Mouse (Mus musculus) MEL (cell line): Measurements from ENCODE around the gene Ccdc171. TPM values are rescaled to one million over a fixed set of nuclear protein-coding genes. Genes with fewer than 3 reads are reported as not detected.

Experiments
- DNase-seq: peaks from one replicate; pipeline ENCODE4 v3.0.0; 2011; ENCODE audit warnings: low read depth, low spot score
- H3K27ac ChIP-seq: 2 replicates; pipeline ENCODE4 v1.5.1; 2012; ENCODE audit warnings: low read depth, mild to moderate bottlenecking, control low read depth, low read length, moderate library complexity; ENCODE audit not compliant: control insufficient read depth
- H3K27me3 ChIP-seq, 2 experiments: fragments of 150-350 bp in 1 of 2; sonication (generic) in 1 of 2; 2 replicates each; pipeline ENCODE4 v1.6.1; 2012; ENCODE audit warnings: low read length in 2 of 2, mild to moderate bottlenecking in 2 of 2, improper control_type of control experiment in 1 of 2, moderate library complexity in 1 of 2; ENCODE audit not compliant: insufficient read depth in 2 of 2, control insufficient read depth in 1 of 2
- H3K36me3 ChIP-seq, 2 experiments: 2 replicates each; pipeline ENCODE4 v1.6.1; 2012 to 2014; ENCODE audit warnings: low read length in 2 of 2, improper control_type of control experiment in 1 of 2, inconsistent platforms in 1 of 2, mild to moderate bottlenecking in 1 of 2; ENCODE audit not compliant: insufficient read depth in 2 of 2, control insufficient read depth in 1 of 2
- H3K4me1 ChIP-seq, 2 experiments: fragments of 150-350 bp in 1 of 2; sonication (generic) in 1 of 2; 2 replicates each; pipeline ENCODE4 v1.6.1; 2012; ENCODE audit warnings: low read length in 2 of 2, improper control_type of control experiment in 1 of 2, mild to moderate bottlenecking in 1 of 2; ENCODE audit not compliant: insufficient read depth in 2 of 2, control insufficient read depth in 1 of 2
- H3K4me3 ChIP-seq, 2 experiments: fragments of 150-350 bp in 1 of 2; sonication (generic) in 1 of 2; 2 replicates each; pipeline ENCODE4 v1.5.1; 2012; ENCODE audit warnings: low read depth in 2 of 2, low read length in 2 of 2, mild to moderate bottlenecking in 2 of 2, moderate library complexity in 2 of 2, control low read depth in 1 of 2, improper control_type of control experiment in 1 of 2; ENCODE audit not compliant: control insufficient read depth in 1 of 2, insufficient read depth in 1 of 2
- H3K79me2 ChIP-seq: 2 replicates; pipeline ENCODE4 v1.6.1; 2012; ENCODE audit warnings: mild to moderate bottlenecking, low read length, moderate library complexity; ENCODE audit not compliant: control insufficient read depth, poor library complexity, insufficient read depth
- H3K9ac ChIP-seq: 2 replicates; pipeline ENCODE4 v1.6.1; 2012; ENCODE audit warnings: low read depth, mild to moderate bottlenecking, control low read depth, low read length, moderate library complexity; ENCODE audit not compliant: control insufficient read depth, poor library complexity, severe bottlenecking
- H3K9me3 ChIP-seq: fragments of 150-350 bp; sonication (generic); replicated peaks from 2 replicates; pipeline ENCODE4 v1.6.1; 2012; ENCODE audit warnings: mild to moderate bottlenecking, low read length, improper control_type of control experiment, moderate library complexity; ENCODE audit not compliant: insufficient read depth
- CHD2 ChIP-seq: IDR thresholded peaks from 2 replicates; pipeline ENCODE4 v1.6.1; 2011; ENCODE audit warnings: low read length, improper control_type of control experiment
- E2F4 ChIP-seq: IDR thresholded peaks from 2 replicates; pipeline ENCODE4 v1.6.1; 2011; ENCODE audit warnings: low read depth, low read length, improper control_type of control experiment, borderline replicate concordance
- ELF1 ChIP-seq: IDR thresholded peaks from 2 replicates; pipeline ENCODE4 v1.6.1; 2014; ENCODE audit warnings: low read depth, mild to moderate bottlenecking, inconsistent platforms, low read length, improper control_type of control experiment, moderate library complexity
- ETS1 ChIP-seq: IDR thresholded peaks from 2 replicates; pipeline ENCODE4 v1.6.1; 2012; ENCODE audit warnings: low read depth, mild to moderate bottlenecking, inconsistent platforms, low read length, improper control_type of control experiment, moderate library complexity
- GABPA ChIP-seq: IDR thresholded peaks from 2 replicates; pipeline ENCODE4 v1.6.1; 2012; ENCODE audit warnings: low read depth, mild to moderate bottlenecking, inconsistent platforms, low read length, improper control_type of control experiment, moderate library complexity
- GATA1 ChIP-seq: IDR thresholded peaks from 2 replicates; pipeline ENCODE4 v1.6.1; 2011; ENCODE audit warnings: low read depth, low read length, improper control_type of control experiment
- HCFC1 ChIP-seq: IDR thresholded peaks from 2 replicates; pipeline ENCODE4 v1.6.1; 2012; ENCODE audit warnings: low read depth, mild to moderate bottlenecking, inconsistent platforms, low read length, improper control_type of control experiment, moderate library complexity
- MAFK ChIP-seq: IDR thresholded peaks from 2 replicates; pipeline ENCODE4 v1.6.1; 2011; ENCODE audit warnings: low read depth, mild to moderate bottlenecking, low read length, improper control_type of control experiment, borderline replicate concordance
- MAX ChIP-seq: IDR thresholded peaks from 2 replicates; pipeline ENCODE4 v1.6.1; 2011; ENCODE audit warnings: low read length, improper control_type of control experiment
- MAZ ChIP-seq: IDR thresholded peaks from 2 replicates; pipeline ENCODE4 v1.6.1; 2012; ENCODE audit warnings: low read depth, mild to moderate bottlenecking, inconsistent platforms, low read length, improper control_type of control experiment
- MXI1 ChIP-seq: IDR thresholded peaks from 2 replicates; pipeline ENCODE4 v1.6.1; 2011; ENCODE audit warnings: mild to moderate bottlenecking, low read depth, low read length, improper control_type of control experiment
- MYC ChIP-seq: IDR thresholded peaks from 2 replicates; pipeline ENCODE4 v1.6.1; 2011; ENCODE audit warnings: low read depth, mild to moderate bottlenecking, low read length, improper control_type of control experiment, moderate library complexity
- NELFE ChIP-seq: IDR thresholded peaks from 2 replicates; pipeline ENCODE4 v1.6.1; 2011; ENCODE audit warnings: low read depth, low read length, improper control_type of control experiment
- POLR2A ChIP-seq, 2 experiments: IDR thresholded peaks; 2 replicates each; pipeline ENCODE4 v1.6.1; 2011 to 2012; ENCODE audit warnings: low read length in 2 of 2, mild to moderate bottlenecking in 2 of 2, control low read depth in 1 of 2, improper control_type of control experiment in 1 of 2, low read depth in 1 of 2, moderate library complexity in 1 of 2; ENCODE audit not compliant: control insufficient read depth in 1 of 2, insufficient read depth in 1 of 2, poor library complexity in 1 of 2
- POLR2AphosphoS2 ChIP-seq: IDR thresholded peaks from 2 replicates; pipeline ENCODE4 v1.6.1; 2011; ENCODE audit warnings: low read length, improper control_type of control experiment
- RCOR1 ChIP-seq: IDR thresholded peaks from 2 replicates; pipeline ENCODE4 v1.6.1; 2012; ENCODE audit warnings: low read depth, mild to moderate bottlenecking, inconsistent platforms, low read length, improper control_type of control experiment
- TAL1 ChIP-seq: IDR thresholded peaks from 2 replicates; pipeline ENCODE4 v1.6.1; 2012; ENCODE audit warnings: mild to moderate bottlenecking, inconsistent platforms, low read length, moderate library complexity, mixed read lengths
- TCF12 ChIP-seq: IDR thresholded peaks from 2 replicates; pipeline ENCODE4 v1.6.1; 2014; ENCODE audit warnings: low read depth, mild to moderate bottlenecking, inconsistent platforms, low read length, improper control_type of control experiment, moderate library complexity
- USF1 ChIP-seq: IDR thresholded peaks from 2 replicates; pipeline ENCODE4 v1.6.1; 2014; ENCODE audit warnings: low read depth, mild to moderate bottlenecking, inconsistent platforms, low read length, improper control_type of control experiment, moderate library complexity
- ZC3H11A ChIP-seq: IDR thresholded peaks from 2 replicates; pipeline ENCODE4 v1.6.1; 2012; ENCODE audit warnings: low read depth, mild to moderate bottlenecking, inconsistent platforms, low read length, improper control_type of control experiment
- ZKSCAN1 ChIP-seq: IDR thresholded peaks from 2 replicates; pipeline ENCODE4 v1.6.1; 2012; ENCODE audit warnings: low read depth, mild to moderate bottlenecking, inconsistent platforms, low read length, improper control_type of control experiment, moderate library complexity
- polyA plus RNA-seq, 2 experiments: library from polyadenylated mRNA; stranded (reverse) in 1 of 2; unstranded in 1 of 2; fragments of >175 nt in 1 of 2; fragments of >200 nt in 1 of 2; gene quantifications; 2 replicates each; pipeline versions ENCODE4 v1.2.1 to v1.2.4; 2012; ENCODE audit warnings: low replicate concordance in 2 of 2, low read depth in 1 of 2; ENCODE audit not compliant: insufficient read length in 2 of 2, insufficient read depth in 1 of 2, missing spikeins in 1 of 2
- total RNA-seq: library from RNA; depleted of rRNA; stranded (reverse); fragments of 300-350 nt; gene quantifications from 2 replicates; pipeline ENCODE4 v1.2.3, GENCODE M21; 2012

Ccdc171 gene
- total and polyA plus RNA-seq, 3 experiments, result 1.6 to 1.8 TPM; not detected in 1

DNA sequence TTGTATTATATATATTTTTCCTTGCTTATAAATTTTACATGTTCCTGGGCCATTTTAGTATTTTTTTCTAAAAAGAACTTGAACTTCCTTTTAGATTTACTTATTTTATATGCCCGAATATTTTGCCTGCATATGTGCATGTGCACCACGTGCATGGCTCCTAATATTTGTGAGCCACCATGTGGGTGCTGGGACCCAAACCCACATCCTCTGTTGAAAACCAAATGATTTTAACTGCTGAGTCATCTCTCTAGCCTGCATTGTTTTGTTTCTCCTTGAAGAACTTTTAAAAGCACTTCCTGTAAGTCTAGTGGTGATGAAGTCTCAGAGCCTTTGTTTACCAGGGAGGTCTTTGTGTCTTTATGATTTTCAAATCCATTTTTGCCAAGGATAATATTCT lies 259.8 kb downstream of the Ccdc171 start:
- no peak for TF ChIP-seq ETS1
- no peak for TF ChIP-seq RCOR1
- TF ChIP-seq MYC, result no peak
- TF ChIP-seq MAFK, result 0 out of 2 replicates have a peak, but pooled peaks have one; percentile 11
- Histone ChIP-seq H3K36me3 (no peaks in the 10 kb centered on the region; a peak in 1 of 4 replicates), H3K4me3 (no peak overlapping the region), H3K27me3 (no peaks in the 10 kb centered on the region), H3K9me3 (no peaks in the 10 kb centered on the region), H3K27ac (no peak overlapping the region), H3K79me2 (no peaks in the 10 kb centered on the region), H3K4me1 (no peaks in the 10 kb centered on the region), H3K9ac (no peak overlapping the region)
- DNase-seq, result peak; percentile 27

DNA sequence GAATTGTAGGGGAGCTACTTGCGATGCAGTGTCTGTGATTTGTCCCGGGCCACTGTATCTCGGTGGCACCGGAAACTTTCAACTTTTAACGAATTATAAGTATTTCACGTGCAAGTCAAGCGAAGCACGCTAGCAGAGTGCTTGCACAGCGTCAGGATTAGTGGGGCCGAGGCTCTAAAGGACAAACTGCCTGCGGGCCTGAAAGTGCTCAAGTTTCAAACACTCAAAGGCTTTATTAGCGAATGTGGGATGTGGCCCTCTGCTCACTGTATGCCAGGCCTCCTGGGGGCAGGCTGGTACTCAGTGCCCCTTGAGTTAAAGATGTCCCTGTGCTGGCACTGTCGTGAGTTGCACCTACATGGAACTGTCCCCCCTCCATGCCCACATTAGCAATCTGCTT lies 266.5 kb downstream of the Ccdc171 start:
- no peaks in the 10 kb centered on the region for H3K79me2 ChIP-seq
- TF ChIP-seq USF1 (no peak), POLR2AphosphoS2 (no peak), E2F4 (no peak), POLR2A (IDR thresholded peaks at IDR 0.05; ENCODE audit: control insufficient read depth in 1 of 2, insufficient read depth in 1 of 2, low read depth in 1 of 2, low read length in 2 of 2, poor library complexity in 1 of 2) (no peak), MYC (no peak), MAZ (no peak), ZKSCAN1 (no peak), MXI1 (no peak), CHD2 (no peak), GATA1 (no peak), NELFE (no peak), ZC3H11A (no peak), TCF12 (no peak), MAX (no peak), GABPA (no peak), ELF1 (no peak), MAFK (no peak), TAL1 (no peak), HCFC1 (no peak)

More for the DNA sequence above, 266.5 kb downstream of the Ccdc171 start:
- Histone ChIP-seq H3K36me3 (no peaks in the 10 kb centered on the region), H3K27me3 (no peaks in the 10 kb centered on the region), H3K4me1 (no peaks in the 10 kb centered on the region), H3K9ac (no peak overlapping the region), H3K4me3 (no peak overlapping the region), H3K9me3 (no peaks in the 10 kb centered on the region), H3K27ac (no peak overlapping the region)
- DNase-seq, result no peak
